Mouse (Mus musculus) retina, adult 2 months (tissue): Measurements from ENCODE around the gene Ctsll3.

Source experiments
- DNase-seq: peaks from one replicate; pipeline ENCODE4 v3.0.0-alpha.2; 2012; ENCODE audit warnings: low read depth, low spot score

The Ctsll3 gene

DNA sequence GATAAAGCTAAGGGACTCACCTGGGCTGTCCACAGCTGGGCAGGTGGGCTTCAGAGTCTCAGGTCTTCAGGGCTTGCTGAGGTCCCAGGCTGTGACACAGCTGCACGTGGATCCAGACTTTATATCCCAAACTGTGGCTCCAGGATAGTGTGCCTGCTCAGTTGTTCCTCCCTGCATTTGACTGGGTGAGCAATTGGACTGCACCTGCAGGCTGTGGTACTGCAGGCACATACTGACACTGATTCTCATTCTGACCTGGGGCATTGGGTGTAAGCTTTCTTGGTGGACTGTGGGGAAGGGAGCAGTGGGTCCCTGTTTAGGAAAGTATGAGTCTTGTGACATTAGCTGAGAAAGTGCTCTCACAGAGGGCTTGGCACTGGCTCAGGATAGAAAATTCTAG lies at the start of gene Ctsll3:
TSS of gene Ctsll3 (minus strand) at position 101 of the 400 bp plus-strand sequence.
- DNase-seq: no peak

DNA sequence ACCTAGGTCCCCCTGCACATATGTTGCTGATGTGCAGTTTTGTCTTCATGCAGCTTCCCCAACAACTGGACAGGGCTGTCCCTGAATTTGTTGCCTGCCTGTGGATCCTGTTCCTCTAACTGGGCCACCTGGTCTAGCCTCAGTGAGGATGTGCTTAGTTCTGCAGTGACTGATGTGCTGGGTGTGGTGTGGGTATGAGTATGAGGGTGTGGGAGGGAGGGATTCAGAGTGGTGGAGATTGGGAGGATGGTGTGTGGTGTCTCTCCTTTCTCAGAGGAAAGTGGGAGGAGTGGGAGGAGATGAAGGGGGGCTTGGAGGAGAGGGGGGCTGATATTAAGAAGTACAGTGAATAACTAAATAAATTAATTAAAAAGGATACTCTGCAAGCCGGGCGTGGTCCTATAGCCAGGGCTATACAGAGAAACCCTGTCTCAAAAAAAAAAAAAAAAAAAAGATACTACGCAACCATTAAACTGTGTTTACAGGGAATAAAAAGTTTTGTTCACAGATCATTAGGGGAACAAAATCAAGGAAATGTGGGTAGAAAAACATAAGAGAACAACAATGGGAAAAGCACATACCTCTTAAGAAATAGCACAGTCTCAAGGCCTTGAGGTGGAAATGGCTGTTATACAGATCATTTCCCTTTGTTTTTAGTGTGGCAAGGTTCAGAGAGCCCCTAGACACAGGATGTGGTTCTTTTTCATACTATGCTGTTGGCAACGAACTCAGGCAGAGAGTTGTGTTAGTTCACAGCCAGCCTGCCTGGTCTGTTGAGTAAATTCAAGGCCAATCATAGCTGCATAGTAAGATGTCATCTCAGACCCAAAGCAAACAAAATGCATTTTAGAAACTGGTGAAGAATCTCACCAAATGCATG lies 45.8 kb upstream of the Ctsll3 start:
- no peak for DNase-seq

GRCm38 (mm10) chr13:60843153-60843552 lies 40.5 kb upstream of the Ctsll3 start:
- DNase-seq: no peak

GRCm38 (mm10) chr13:60842703-60843102 lies 40.1 kb upstream of the Ctsll3 start:
- DNase-seq: no peak

DNA sequence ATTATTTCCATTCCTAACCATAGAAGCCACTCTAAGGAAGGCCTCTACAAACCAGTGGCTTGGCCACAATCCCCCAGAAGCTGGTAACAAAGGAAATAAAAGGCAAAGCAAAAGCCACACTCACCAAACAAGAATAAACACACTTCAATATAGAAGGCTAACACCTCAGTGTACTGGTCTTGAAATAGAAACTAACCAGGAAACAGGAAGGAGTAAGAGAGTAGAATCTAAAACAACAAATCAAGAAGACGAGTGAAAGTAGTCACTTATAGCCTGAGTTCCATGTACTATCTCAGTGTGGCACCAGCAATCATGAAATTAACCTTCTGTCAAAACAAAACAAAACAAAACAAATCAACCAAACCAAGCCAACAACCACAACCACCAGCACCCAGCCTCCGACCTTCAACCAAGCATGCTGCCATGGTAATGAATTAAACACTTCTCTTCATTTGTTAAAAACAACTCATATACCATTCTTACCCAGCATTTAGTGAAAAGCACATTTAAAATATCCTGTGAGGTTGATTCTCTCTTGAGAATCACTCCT lies 36.8 kb upstream of the Ctsll3 start:
- DNase-seq: no peak

GRCm38 (mm10) chr13:60826052-60826451 lies 23.4 kb upstream of the Ctsll3 start:
- DNase-seq: no peak

- DNase-seq: no peak
Measured at GRCm38 (mm10) chr13:60820486-60821175, 18.0 kb upstream of the Ctsll3 start.

GRCm38 (mm10) chr13:60819469-60819868 lies 16.8 kb upstream of the Ctsll3 start:
- no peak for DNase-seq

- DNase-seq: no peak
Measured at GRCm38 (mm10) chr13:60813722-60814121, 11.1 kb upstream of the Ctsll3 start.

DNA sequence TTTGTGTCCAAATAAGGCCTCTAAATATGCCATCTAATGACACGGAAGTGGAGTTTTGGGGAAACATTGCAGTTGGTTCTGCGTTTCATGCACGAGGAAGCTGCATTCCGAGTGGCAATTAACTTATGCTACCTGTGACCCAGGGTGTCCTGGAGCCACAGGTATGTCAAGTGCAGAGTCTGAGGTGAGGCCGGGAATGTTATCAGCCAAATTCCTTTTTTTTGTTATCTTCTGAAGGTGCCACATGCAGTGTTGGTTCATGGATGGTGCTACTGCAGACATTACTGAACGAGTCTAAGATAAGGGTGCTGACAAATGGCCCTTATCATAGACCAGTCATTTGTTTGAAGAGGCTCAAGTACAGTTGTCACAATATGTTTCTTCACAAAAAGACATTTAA lies 10.1 kb upstream of the Ctsll3 start:
- DNase-seq: no peak

DNA sequence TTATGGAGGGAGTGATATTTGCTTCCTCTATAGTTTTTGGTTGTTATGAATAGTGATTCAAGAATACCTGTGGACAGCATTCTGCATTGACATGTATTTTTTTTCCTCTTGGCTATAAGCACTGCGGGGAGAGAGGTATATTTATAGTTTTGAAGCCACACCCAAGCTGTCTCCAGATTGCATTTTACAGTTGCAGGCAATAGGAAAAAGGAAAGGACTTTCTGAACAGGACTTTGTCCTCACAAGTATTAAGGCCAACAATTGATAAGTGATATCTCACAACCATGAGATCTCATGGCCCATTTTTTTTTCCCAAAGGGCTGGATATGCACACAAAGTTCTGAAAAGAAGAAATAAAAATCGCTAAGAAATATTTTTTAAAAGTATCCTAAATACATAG lies 7.0 kb upstream of the Ctsll3 start:
- DNase-seq: no peak

DNA sequence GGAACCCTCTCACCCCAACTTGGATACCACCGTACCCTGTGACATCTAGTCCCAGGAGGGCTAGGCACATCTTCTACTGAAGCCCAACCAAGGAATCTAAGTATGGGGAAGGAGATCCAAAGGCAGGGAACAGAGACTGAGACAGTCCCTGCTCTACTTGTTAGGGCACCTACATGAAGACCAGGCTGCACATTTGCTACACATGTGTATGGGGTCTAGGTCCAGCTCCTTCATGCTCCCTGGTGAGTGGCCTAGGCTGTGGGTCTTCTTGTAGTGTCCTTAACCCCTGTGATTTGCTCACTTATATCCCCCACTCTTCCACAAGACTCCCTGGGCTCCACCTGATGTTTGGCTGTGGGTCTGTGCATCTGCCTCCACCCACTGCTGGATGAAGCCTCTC lies 13.2 kb downstream of the Ctsll3 start:
- DNase-seq: no peak

- no peak for DNase-seq
Measured at GRCm38 (mm10) chr13:60786264-60786663, 16.4 kb downstream of the Ctsll3 start, which contains the start of gene BC051665. TSS of gene BC051665 (minus strand) at chr13:60786364.

DNA sequence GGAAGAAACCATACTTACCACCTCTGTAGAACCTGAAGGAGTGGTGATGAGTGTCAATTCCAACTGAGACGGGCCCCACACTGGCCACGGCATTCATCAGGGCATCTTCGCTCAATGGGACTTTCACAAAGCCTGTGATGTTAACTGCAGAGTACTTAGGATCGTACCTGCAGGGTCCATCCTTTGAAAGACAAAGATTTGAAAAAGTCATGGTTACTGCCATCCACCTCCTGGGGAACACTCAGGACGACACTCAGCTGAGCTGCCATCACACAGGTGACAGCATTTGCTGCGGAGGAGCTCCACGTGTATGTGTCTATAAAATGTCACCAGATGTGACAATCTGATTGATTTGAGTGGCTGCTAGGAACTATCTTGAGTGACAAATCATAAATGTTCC lies 19.3 kb downstream of the Ctsll3 start:
- DNase-seq: no peak

- no peak for DNase-seq
Measured at GRCm38 (mm10) chr13:60780534-60780933, 22.1 kb downstream of the Ctsll3 start.

DNA sequence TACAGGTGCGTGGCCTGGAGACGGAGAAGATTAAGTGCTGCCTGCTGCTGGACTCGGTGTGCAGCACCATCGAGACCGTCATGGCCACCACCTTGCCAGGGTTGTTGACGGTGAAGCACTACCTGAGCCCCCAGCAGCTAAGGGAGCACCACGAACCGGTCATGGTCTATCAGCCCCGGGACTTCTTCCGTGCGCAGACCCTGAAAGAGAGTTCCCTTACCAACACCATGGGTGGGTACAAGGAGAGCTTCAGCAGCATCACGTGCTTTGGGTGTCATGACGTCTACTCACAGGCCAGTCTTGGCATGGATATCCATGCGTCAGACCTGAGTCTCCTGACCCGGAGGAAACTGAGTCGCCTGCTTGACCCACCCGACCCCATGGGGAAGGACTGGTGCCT lies 41.5 kb downstream of the Ctsll3 start:
- DNase-seq: no peak

DNA sequence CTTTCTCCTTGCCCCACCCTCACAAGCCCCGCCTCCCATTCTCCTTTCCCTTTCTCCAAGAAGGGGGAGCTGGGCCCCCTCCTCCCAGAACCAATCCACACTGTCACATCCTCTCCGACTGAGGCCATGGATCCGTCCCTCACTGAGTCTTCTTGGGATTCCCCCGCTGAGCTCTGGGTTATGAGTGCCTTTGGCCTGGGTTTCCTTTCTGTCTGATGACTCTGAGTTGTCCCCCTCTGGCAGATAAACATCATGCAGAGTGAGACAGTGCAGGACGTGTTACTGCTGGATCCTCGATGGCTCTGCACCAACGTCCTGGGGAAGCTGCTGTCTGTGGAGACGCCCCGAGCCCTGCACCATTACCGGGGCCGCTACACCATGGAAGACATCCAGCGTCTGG lies 42.3 kb downstream of the Ctsll3 start:
- DNase-seq: no peak

GRCm38 (mm10) chr13:60759136-60759535 lies 43.5 kb downstream of the Ctsll3 start:
- DNase-seq: no peak

GRCm38 (mm10) chr13:60757292-60757691 lies 45.4 kb downstream of the Ctsll3 start:
- DNase-seq: no peak

GRCm38 (mm10) chr13:60755251-60755650 lies 47.4 kb downstream of the Ctsll3 start:
- DNase-seq: no peak

GRCm38 (mm10) chr13:60753216-60753615 lies 49.4 kb downstream of the Ctsll3 start:
- DNase-seq: no peak

GRCm38 (mm10) chr13:60750930-60751329 lies 51.7 kb downstream of the Ctsll3 start:
- DNase-seq: no peak

GRCm38 (mm10) chr13:60748556-60748955 lies 54.1 kb downstream of the Ctsll3 start:
- DNase-seq: no peak
